Mouse (Mus musculus): Measurements from ENCODE around the gene Gm49322.

DNA sequence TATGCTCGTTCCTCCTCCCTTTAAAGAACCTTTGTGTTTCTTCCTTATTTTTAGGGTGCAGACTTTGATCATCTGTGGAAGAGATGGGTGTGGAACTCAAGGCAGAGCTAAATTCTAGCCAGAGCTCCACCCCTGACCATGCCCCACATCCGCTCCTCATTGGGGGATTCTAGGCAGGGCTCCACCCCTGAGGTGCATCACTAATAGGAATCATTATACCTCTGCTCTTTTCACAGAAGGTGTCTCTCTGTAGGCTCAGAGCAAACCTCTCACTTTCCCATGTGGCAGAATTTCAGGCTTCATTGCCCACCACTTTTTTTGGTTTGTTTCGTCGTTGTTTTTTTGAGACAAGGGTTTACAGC, 53.0 kb downstream of the Gm49322 start:
- TF ChIP-seq POLR2A (IDR thresholded peaks at IDR 0.05; ENCODE audit: insufficient read depth, low read depth, low read length): no peak
- no peak for TF ChIP-seq CTCF (IDR thresholded peaks at IDR 0.05; ENCODE audit: insufficient read depth, low read depth, low read length)

Data from olfactory bulb, adult 2 months (tissue).